Mouse (Mus musculus): ENCODE data around the gene Nxnl1. TPM values are rescaled to one million over a fixed set of nuclear protein-coding genes. Genes with fewer than 3 reads are reported as not detected.

Gene Nxnl1
- total RNA-seq (2017) = not detected in 2 replicates

DNA sequence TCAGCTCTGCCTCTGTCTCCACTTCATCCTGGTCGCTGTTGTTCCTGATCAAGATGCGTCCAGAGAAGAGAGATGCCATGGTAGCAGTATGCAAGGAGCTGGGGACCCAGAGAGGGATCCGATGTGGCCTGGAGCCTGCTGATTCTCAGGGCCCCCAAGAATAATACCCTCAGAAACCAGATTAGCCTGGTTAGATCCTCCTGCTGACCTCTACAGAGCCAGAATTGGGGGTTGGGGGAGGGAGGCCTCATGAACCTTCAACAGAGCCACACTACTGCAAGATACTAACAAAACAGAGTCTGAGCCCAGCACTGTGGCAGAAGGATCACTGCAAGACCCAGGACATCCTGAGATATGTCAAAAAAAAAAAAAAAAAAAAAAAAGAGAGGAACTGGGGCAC is at the start of gene Nxnl1:
Gene Nxnl1 (minus strand): TSS at position 101 of the 400 bp plus-strand sequence.
- no peak for ATAC-seq (ENCODE audit: extremely low read depth, insufficient number of reproducible peaks, low FRiP score, poor library complexity, severe bottlenecking)

DNA sequence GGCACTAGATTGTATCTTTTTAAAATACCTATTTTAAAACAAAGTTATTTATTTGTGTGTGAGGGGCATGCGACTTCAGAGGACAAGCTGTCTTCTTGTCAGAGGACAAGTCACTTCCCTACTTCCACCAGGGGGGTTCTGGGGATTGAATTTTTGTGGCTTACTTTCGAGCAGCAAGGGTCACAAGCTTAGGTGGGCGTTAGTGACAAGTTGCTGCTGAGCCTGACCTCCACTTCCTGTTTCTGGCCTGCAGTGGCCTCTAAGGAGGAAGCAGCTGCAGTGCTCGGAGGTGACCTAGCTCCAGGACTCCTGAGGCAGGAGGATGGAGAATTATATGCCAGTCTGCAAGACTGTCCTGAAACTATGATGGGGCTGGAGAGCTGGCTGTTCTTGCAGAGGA is 47.0 kb upstream of the Nxnl1 start:
- 0 out of 2 replicates have a peak, but pooled peaks have one; percentile 9 for ATAC-seq (ENCODE audit: extremely low read depth, insufficient number of reproducible peaks, low FRiP score, poor library complexity, severe bottlenecking)

DNA sequence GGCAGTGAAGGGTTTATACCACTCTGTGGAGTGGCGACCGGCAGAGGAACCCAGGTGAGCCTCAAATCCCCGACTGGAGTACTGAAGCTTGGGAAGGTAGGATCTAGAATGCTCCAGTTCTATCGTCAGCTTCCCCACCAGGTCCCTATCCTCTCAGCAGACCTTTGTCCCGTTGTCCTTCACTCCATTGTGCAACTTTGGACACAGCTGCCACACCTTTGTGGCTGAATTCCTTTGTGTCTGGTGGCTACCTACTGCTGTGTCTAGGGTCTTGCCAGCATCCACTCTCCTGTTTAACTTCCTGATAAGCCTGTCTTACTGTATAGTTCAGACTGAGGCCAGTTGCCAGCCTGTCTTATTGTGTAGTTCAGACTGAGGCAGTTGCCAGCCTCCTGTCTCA is 45.7 kb upstream of the Nxnl1 start:
- ATAC-seq (ENCODE audit: extremely low read depth, insufficient number of reproducible peaks, low FRiP score, poor library complexity, severe bottlenecking) = no peak

DNA sequence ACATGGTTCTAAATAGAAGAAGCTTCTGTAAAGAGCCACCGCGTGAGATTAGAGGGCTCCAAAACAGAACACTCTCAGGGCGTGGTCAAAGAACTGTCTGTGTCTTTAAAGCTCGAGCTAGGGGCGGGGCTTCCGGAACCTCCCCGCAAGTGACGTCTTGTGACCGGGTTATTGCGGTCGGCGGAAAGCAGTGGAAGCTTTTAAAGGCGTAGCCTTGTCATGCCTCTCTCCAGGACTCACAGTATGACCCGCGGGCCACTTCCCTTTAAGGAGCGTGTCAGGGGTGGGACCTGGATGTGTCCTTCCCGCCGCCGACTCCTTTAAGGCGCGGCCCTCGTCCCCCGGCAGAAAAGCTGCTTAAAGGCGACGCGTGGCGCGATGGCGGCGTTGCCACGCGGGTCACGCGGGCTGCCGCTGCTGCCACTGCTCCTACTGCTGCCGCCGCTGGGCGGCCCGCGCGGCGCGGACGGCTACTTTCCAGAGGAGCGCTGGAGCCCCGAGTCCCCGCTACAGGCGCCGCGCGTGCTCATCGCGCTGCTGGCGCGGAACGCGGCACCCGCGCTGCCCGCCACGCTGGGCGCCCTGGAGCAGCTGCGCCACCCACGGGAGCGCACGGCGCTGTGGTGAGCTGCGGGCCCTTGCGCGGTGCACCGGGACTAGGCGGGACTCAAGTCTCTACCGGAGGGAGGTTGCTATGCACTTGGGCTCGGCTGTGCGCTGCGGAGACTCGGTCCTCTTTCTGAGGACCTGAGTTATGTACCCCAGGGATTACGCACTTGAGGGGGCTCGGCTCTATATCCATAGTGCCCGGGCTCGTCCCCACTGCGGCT is 44.6 kb upstream of the Nxnl1 start, which contains the start of gene Colgalt1:
Gene Colgalt1 (plus strand): TSS at position 177 of the 830 bp plus-strand sequence.
- ATAC-seq (ENCODE audit: extremely low read depth, insufficient number of reproducible peaks, low FRiP score, poor library complexity, severe bottlenecking) = peak; percentile 96

DNA sequence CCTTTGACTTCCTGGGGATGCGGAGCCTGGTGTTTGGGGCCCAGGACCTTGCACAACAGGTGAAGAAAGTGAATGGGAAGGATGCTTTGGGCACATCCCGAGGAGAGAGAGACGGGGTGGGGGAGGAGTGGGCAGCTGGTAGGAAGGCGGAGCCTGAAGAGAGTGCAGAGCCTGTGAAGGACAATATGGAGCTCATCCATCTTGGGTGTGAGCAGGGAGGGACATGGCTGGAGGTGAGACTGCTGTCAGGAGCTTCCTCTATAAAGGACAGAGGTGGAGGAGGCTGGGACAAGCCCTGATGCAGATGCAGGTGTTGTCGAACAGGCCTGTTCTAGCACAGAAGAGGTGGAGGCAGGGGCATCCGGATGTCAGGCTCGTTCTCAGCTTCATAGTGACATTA is 37.6 kb upstream of the Nxnl1 start:
- ATAC-seq (ENCODE audit: extremely low read depth, insufficient number of reproducible peaks, low FRiP score, poor library complexity, severe bottlenecking) = no peak

DNA sequence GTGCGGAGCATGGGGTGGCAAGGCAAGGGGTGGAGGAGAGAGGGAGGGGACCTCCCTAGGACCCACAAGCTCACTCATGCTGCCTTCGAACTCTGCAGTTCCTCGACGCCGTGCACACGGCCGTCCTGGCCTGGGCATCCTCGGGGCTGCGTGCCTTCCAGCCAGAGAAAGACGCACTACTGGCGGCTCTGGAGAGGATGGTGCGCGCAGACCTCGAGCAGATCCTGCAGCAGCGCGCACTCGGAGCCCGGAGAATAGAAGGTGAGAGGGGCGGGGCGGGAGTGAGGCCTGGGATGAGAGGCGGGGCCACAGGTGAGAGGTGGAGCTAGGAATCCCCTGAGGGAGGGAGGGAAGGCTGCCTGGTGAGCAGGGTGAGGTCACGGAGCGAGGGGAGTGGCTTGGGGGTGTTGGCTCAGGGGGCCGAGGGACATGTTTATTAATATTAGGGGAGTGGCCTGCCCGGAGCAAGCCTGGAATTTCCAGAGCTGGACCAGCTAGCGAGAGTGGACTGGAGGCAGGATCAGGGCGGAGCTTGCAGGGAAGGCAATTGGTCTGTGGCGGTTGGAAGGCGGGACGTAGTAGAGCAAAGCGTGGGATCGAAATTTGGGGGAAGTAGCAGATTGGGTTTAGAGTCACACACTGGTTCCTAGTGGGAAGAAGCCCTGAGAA is 36.4 kb upstream of the Nxnl1 start:
- no peak for ATAC-seq (ENCODE audit: extremely low read depth, insufficient number of reproducible peaks, low FRiP score, poor library complexity, severe bottlenecking)

DNA sequence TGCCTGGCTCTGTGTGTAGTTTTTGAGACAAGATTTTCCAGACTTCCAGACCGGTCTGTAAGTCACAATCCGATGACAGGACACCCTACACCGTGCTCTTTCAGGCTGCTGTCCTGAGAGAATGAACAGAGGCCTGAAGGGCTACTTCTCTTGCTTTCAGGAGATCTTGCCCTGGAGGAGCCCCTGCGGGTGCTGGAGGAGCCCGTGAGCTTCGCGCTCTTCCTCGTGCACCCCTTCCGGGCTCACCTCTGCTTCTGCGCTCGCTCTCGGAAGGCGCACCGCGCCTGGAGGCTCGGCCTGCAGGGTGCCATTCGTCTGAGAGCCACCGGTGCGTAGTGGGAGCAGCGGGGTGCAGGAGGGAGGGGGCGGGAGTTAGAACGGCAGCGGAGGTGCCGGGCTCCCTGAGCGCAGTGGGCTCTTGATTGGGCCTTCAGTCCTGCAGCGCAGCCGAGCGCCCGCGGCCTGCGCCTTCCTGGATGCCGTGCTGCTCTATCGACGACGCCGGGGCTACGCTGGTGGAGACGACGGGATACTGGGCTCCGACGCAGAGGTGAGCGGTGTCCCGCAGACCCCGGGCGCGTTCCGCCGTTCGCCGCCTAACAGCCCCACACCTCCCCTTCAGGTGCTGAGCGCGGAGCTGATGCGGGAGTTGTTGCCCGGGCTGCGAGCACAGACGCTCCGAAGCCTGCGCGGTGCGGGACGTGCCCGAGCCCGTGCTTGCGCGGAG is 35.7 kb upstream of the Nxnl1 start:
- peak; percentile 15; the same call in 1 of the 2 replicates for ATAC-seq (ENCODE audit: extremely low read depth, insufficient number of reproducible peaks, low FRiP score, poor library complexity, severe bottlenecking)

DNA sequence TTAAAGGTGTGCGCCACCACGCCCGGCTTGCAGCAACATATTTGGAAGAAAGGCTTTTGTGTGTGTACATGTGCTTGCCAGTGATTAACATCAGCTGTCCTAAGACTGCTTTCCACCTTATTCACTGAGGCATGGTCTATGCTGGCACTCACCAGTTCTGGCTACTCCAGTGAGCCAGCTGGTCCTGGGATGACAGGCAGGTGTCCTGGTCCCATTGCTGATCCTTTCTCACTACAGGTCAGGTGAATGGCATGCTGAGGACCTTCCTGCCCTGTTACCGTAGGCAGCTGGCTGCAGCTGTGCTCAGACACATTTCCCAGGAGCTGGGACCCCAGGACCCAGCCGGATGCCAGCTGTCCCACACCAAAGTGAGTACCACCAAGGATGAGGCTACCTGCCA is 32.4 kb upstream of the Nxnl1 start:
- no peak for ATAC-seq (ENCODE audit: extremely low read depth, insufficient number of reproducible peaks, low FRiP score, poor library complexity, severe bottlenecking)

DNA sequence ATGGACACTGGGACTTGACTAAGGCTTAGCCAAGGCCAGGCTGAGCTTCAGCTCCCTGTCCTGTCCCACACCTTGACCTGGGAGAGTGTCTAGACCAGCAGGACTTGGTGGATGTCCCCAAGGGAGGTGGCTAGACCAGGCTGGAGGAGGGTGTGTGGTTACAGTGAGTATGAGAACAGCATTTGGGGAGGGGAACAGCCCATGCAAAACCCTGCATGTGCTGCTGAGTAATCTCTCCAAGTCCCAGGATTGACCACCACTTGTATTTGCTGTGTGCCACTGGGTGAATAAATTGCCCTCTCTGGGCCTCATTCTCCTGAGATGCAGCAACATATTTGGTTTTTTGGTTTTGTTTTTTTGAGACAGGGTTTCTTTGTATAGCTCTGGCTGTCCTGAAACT is 32.0 kb upstream of the Nxnl1 start:
- no peak for ATAC-seq (ENCODE audit: extremely low read depth, insufficient number of reproducible peaks, low FRiP score, poor library complexity, severe bottlenecking)

DNA sequence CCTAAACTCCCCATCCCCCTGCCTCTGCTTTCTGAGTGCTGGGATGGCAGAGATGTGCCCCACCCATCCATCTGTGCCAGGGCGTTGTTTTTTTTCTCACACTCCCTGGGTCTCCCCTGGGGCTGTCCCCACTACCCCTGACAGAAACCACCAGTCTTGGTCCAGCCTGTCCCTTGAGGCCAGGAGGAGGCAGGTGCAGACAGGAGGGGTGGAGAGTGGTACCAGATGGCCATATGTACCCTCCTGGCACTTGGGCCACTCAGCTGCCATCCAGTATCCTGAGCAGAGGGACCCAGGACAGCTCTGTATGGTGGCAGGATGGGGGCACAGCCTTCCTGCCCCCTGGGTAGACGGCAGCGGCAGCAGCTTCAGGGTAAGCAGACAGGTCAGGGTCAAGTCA is 31.1 kb upstream of the Nxnl1 start, which contains the start of gene Fam129c:
Gene Fam129c (plus strand): TSS at position 198 of the 400 bp plus-strand sequence.
- ATAC-seq (ENCODE audit: extremely low read depth, insufficient number of reproducible peaks, low FRiP score, poor library complexity, severe bottlenecking) = no peak

DNA sequence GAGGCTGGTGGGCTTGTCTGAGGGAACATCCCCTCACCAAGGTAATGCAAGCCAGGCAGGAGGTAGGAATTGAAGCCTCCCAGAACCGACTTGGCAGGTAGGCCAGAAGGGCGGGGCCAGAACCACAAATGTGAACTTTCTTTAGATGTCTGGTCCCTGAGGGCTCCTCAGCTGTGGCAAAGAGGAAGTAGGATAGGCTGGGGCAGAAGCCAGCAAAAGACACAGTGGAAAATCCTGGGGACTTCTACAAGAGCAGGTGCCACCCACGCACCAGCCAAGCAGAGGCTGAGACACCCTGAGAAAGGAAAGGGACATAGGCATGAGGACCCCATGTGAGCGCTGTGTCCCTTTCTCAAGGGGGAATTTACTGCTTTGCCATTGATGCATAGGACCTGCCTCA is 30.4 kb upstream of the Nxnl1 start:
- ATAC-seq (ENCODE audit: extremely low read depth, insufficient number of reproducible peaks, low FRiP score, poor library complexity, severe bottlenecking) = peak; percentile 35

DNA sequence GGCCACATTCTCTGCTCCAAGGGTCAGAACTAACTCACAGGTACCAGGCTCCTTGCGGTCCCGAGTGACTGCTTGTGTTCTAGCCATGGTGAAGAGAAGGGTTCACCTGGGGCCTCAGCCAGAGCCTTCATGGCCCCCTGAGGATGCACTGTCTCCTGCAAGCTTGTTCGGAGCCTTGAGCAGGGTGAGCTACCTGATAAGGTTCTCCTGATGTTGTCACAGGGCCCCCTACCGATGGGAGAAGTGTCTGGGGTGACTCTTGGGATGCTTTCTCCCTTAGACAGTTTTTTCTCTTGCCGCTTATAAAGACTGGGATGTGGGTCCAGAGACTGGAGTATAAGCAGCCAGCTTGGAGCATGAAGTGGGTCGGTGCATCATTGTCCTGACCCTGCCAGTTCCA is 30.0 kb upstream of the Nxnl1 start:
- no peak for ATAC-seq (ENCODE audit: extremely low read depth, insufficient number of reproducible peaks, low FRiP score, poor library complexity, severe bottlenecking)

DNA sequence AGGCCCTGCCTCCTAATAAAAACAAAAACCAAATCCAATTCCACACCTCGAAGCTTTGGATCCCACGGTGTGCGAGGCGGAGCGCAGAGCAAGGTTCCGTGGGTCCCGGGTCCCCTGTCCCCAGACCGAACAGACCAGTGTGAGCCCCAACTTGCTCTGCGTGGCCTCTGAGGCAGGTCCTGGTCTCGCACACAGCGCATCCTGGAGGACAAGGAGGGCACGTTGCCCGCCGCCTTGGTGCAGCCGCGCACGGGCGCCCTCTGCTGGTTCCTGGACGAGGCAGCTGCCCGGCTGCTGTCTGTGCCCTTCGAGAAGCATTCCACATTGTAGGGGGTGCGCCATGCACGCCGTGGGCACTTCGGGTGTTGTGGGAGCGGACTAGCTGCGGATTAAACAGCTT is 29.5 kb upstream of the Nxnl1 start:
- peak; percentile 51 for ATAC-seq (ENCODE audit: extremely low read depth, insufficient number of reproducible peaks, low FRiP score, poor library complexity, severe bottlenecking)

DNA sequence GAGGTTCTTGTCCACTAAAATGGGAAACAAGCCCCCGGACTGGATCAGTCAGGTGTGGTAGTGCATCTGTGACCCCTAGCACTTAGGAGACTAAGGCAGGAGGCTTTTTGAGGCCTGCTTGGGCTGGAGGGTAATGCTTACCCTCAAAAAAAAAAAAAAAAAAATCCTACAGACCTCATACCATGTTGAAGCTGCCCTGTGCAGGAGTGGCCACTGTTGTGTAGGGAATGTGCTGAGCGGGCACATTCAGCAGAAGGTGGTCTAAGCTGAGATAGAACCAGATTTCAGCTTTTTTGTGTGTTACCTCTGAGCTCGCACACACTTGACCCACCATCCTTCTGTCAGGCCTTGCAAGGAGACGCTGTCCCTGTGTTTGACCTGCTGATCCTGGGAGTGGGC is 27.9 kb upstream of the Nxnl1 start:
- no peak for ATAC-seq (ENCODE audit: extremely low read depth, insufficient number of reproducible peaks, low FRiP score, poor library complexity, severe bottlenecking)

DNA sequence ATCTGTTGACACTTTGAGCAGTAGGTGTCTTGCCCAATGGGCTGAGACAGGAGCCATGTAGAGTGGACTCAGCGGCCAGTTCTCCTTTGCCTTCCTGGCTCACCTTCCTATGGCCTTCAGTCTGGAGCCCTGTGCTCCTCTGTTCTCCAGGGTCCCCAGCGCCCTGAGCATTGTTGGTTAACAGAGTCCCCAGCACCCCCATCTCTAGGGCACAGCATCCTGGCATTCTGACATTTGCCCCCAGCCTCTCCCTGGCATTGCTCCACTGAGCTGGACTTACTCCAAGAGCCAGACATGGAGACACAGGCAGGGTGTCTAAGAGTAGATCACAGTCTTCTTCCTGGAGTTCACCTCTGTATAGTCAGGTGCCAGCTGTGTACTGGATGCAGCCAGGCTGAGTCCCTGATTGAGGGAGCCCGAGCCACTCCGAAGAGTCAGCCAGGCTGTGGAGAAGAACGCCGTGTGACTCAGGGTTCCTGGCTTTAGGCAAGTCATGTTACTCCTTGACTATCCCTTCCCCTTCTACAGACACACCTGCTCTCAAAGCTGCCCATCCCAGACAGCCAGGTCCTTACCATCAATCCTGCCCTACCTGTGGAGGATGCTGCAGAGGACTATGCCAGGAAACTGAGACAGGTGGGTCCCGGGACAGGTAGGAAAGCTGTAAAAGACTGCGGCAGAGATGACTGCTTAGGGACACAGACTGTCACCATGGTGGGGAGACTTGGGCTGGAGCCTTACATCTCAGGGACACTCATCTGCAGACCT is 27.3 kb upstream of the Nxnl1 start:
- ATAC-seq (ENCODE audit: extremely low read depth, insufficient number of reproducible peaks, low FRiP score, poor library complexity, severe bottlenecking) = no peak

DNA sequence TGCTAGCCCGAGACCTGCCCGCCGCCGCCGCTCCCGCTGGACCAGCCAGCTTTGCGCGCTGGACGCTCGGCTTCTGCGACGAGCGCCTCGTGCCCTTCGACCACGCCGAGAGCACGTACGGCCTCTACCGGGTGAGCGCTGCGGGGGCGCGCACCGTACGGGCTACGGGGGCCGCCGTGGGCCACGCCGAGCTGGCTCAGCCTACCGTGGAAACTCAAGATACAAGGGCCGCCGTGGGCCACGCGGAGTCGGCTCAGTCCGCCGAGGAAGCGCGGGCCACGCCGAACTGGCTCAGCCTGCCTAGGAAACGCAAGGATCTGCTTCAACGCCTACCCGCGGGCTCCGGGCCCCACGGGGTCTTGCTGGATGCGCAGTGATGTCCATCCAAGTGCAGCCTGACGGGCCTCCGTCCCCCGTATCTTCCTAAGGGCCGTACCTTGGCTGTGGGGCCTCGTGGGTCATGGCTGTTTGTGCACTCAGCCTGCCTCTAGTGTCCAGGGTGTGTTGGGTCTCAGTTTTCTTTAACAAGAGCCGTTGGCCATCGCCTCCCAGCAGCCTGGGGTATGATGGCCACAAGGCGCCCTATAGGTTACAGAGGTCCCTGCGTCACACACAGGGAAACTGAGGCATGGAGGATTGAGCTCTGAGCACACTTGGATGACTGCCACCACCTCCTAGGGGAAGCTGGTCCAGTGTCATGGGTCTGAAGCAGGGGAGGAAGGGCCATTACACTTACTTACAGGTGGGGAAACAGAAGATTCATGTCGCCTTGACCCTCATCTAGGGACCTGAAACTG is 26.2 kb upstream of the Nxnl1 start:
- ATAC-seq (ENCODE audit: extremely low read depth, insufficient number of reproducible peaks, low FRiP score, poor library complexity, severe bottlenecking) = no peak

DNA sequence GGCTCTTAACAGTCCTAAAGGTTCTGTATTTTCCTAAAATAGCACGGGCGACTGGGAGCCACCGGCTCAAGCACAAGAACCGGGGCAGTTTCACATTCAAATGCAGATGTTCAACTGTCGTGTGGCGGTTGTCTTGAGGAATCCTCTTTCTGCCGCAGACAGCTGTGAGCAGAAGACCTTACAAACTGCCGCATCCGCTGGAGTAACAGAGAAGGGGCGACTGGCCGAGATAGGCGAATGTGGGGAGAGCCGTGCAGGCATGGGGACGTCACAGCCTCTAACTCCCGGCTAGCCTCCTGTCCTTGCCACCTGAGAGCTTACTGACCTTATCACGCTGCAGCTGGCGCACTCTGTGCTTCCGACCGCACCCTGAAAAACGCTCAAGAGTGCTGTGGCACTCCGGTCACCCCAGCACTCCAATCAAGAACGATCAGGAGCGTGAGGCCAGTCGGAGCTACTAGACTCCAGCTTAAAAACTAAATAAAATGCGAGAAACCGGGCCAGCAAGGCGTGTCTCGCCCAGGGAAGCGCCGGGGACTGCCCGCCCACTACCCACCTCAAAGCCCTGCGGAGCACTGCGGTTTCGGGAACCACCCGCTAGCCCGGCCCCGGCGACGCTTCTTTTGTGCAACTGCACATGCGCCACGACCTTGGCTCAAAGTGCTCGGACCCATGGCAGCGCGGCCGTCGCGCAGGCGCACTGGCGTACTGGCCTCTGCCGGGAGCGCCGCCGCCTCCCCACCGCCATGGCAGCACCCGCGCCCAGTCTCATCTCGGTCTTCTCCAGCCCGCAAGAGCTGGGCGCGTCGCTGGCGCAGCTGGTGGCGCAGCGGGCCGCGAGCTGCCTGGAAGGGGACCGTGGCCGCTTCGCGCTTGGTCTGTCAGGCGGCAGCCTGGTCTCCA is 25.3 kb upstream of the Nxnl1 start, which contains the start of gene Pgls:
Gene Pgls (plus strand): TSS at position 706 of the 903 bp plus-strand sequence.
- peak; percentile 49 for ATAC-seq (ENCODE audit: extremely low read depth, insufficient number of reproducible peaks, low FRiP score, poor library complexity, severe bottlenecking)

All from neutrophil, adult 5-6 weeks (primary cell).